Mouse (Mus musculus) limb, embryonic 14.5 days (tissue): ENCODE results near the gene Ccdc121. TPM values are rescaled to one million over a fixed set of nuclear protein-coding genes. Genes with fewer than 3 reads are reported as not detected.

Experiments used
- ATAC-seq: fragments of 200-750 bp; cut with Nextera tagmentation; 2 replicates; pipeline ENCODE4 v1.8.0; 2017; ENCODE audit warnings: low read depth, moderate number of reproducible peaks, moderate TSS enrichment; ENCODE audit not compliant: low FRiP score
- DNase-seq: peaks from one replicate; pipeline ENCODE4 v3.0.0-alpha.2; 2015; ENCODE audit warnings: low spot score
- H3K27ac ChIP-seq: fragments of 300-500 bp; sonication (generic); replicated peaks from 2 replicates; pipeline ENCODE4 v1.5.1; 2014; ENCODE audit warnings: low read depth, mild to moderate bottlenecking, low read length, moderate library complexity, mixed read lengths
- H3K27me3 ChIP-seq: fragments of 300-500 bp; sonication (generic); 2 replicates; pipeline ENCODE4 v1.6.1; 2014; ENCODE audit warnings: low read length, mixed read lengths; ENCODE audit not compliant: control insufficient read depth, insufficient read depth
- H3K36me3 ChIP-seq: fragments of 300-500 bp; sonication (generic); 2 replicates; pipeline ENCODE4 v1.6.1; 2014; ENCODE audit warnings: mild to moderate bottlenecking, low read length, moderate library complexity, mixed read lengths; ENCODE audit not compliant: control insufficient read depth, insufficient read depth
- H3K4me1 ChIP-seq: fragments of 300-500 bp; sonication (generic); 2 replicates; pipeline ENCODE4 v1.6.1; 2014; ENCODE audit warnings: antibody characterized with exemption, low read length, mixed read lengths; ENCODE audit not compliant: control insufficient read depth, insufficient read depth
- H3K4me2 ChIP-seq: fragments of 300-500 bp; sonication (generic); replicated peaks from 2 replicates; pipeline ENCODE4 v1.6.1; 2014; ENCODE audit warnings: low read depth, mild to moderate bottlenecking, low read length, moderate library complexity; ENCODE audit not compliant: severe bottlenecking
- H3K4me3 ChIP-seq: fragments of 300-500 bp; sonication (generic); replicated peaks from 2 replicates; pipeline ENCODE4 v1.5.1; 2014; ENCODE audit warnings: low read length
- H3K9ac ChIP-seq: fragments of 300-500 bp; sonication (generic); 2 replicates; pipeline ENCODE4 v1.6.1; 2014; ENCODE audit warnings: mild to moderate bottlenecking, low read depth, low read length, moderate library complexity; ENCODE audit not compliant: severe bottlenecking
- H3K9me3 ChIP-seq: fragments of 300-500 bp; sonication (generic); 2 replicates; pipeline ENCODE4 v1.6.1; 2016; ENCODE audit warnings: low read length; ENCODE audit not compliant: control insufficient read depth
- POLR2A ChIP-seq: fragments of 200-500 bp; IDR thresholded peaks from 2 replicates; pipeline ENCODE4 v1.8.0; 2012; ENCODE audit warnings: inconsistent platforms, mild to moderate bottlenecking, moderate library complexity, borderline replicate concordance; ENCODE audit not compliant: insufficient read depth, insufficient read length; ENCODE audit errors: extremely low read depth
- WGBS: fragments of 180-500 bp; shearing (Covaris S2); extraction: QIAGEN DNeasy Blood & Tissue Kit; methylation state at CpG from one replicate; pipeline ENCODE4 v1.1.7; 2014; 5-methylcytosine and 5-hydroxymethylcytosine counted together
- polyA plus RNA-seq, 2 experiments: library from polyadenylated mRNA; depleted of rRNA in 1 of 2; stranded (reverse) in 1 of 2; unstranded in 1 of 2; fragments of >200 nt; fragmentation: Nextera tagmentation in 1 of 2; extraction: Ambion mirVana in 1 of 2; gene quantifications; 2 replicates each; pipeline versions ENCODE4 v1.2.1 to v1.2.3; 2012 to 2014

Ccdc121 gene
- polyA plus RNA-seq (2012; rRNA removed) (0.11 and 0.12 TPM in 2 replicates), polyA plus RNA-seq (2014; fragmentation: Nextera tagmentation; extraction: Ambion mirVana) (0.32 and 0.43 TPM in 2 replicates)

DNA sequence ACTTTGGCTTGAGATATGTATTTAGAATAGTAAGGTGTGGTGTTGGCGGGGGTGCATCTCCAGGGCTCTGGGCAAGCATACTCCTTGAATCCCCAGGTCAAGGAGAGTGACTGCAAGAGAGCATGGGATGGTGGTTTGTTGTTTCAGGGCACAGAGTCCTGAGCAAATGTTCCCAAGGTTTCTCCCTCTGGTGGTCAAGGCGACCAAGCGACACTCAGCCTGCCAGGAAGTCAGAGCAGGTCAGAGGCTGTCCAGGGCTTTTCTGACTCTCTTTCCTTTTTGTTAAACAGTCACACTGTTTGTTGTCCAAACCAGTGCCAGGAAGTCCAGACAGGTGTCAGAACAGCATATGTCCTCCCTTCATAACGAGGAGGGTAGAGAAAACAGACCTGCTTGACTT lies at the start of gene Ccdc121:
Gene Ccdc121 (minus strand): TSS at position 145 of the 400 bp plus-strand sequence.
- H3K9ac ChIP-seq = no peak within 1 kb of the TSS

DNA sequence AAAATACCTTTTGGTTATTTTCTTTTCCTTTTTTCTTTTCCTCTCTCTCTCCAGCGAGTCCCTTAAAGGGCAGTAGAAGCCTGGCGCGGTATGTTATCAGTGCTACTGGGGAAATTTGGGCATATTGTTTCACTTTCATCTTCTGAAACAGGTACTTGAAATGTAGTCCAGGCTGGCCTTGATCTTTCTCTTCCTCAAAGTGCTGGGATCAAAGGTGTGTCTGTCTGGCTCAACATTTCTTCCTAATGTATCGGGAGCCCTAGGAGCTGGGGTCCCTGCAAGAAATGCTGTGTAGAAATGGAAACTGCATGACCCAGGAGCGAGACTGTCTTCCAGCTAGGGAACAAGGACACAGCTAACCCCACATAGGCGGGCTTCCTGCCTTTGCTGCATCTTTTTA lies 49.1 kb upstream of the Ccdc121 start:
- TF ChIP-seq POLR2A = no peak
- no peak for DNase-seq
- 0 out of 2 replicates have a peak, but pooled peaks have one; percentile 37 for ATAC-seq
- Histone ChIP-seq H3K4me3 (no peak overlapping the region), H3K9me3 (no peaks in the 10 kb centered on the region), H3K4me1 (peaks cover 11% of the 10 kb centered on the region), H3K4me2 (no peak overlapping the region), H3K27ac (no peak overlapping the region), H3K9ac (no peak overlapping the region), H3K36me3 (no peaks in the 10 kb centered on the region), H3K27me3 (no peaks in the 10 kb centered on the region)
- 56% methylated on average over 6 of the region's 6 CpGs for WGBS

More for the DNA sequence above, at the start of gene Ccdc121:
- H3K36me3 ChIP-seq = no peaks in the 10 kb centered on the region
- no peaks in the 10 kb centered on the region for H3K9me3 ChIP-seq
- DNase-seq (no peak), ATAC-seq (no peak)
- 55% methylated on average over 4 of the region's 4 CpGs for WGBS
- H3K27ac ChIP-seq = no peak within 1 kb of the TSS
- H3K4me2 ChIP-seq = no peak within 1 kb of the TSS
- TF ChIP-seq POLR2A = no peak
- no peaks in the 10 kb centered on the region for H3K27me3 ChIP-seq
- H3K4me1 ChIP-seq = 0 out of 2 replicates have a peak, but pooled peaks cover 5% of the 10 kb centered on the region
- no peak within 1 kb of the TSS for H3K4me3 ChIP-seq

DNA sequence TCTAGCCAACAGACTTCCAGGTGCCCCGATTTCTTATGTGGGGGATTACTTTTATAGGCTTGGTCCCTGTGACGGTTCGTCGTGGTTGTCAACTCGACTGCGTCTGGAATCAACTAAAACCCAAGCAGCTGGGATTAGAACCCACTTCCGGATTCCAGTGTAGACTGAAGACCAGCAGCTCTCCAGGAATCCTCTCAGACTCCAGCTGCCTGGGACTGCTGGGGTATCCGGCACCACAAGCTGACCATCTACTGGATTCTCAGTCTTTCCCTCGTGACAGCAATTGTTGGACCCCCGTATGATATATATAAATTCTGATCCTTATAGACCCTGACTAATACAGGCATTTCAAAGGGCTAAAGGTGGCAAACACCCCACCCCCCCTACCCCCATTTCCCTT lies 48.4 kb upstream of the Ccdc121 start:
- Histone ChIP-seq H3K9ac (no peak overlapping the region), H3K4me2 (no peak overlapping the region), H3K9me3 (no peaks in the 10 kb centered on the region), H3K4me3 (no peak overlapping the region), H3K4me1 (peaks cover 11% of the 10 kb centered on the region), H3K27me3 (no peaks in the 10 kb centered on the region), H3K27ac (no peak overlapping the region), H3K36me3 (no peaks in the 10 kb centered on the region)
- DNase-seq (no peak), ATAC-seq (no peak)
- 33% methylated on average over 10 of the region's 10 CpGs for WGBS
- TF ChIP-seq POLR2A = no peak

DNA sequence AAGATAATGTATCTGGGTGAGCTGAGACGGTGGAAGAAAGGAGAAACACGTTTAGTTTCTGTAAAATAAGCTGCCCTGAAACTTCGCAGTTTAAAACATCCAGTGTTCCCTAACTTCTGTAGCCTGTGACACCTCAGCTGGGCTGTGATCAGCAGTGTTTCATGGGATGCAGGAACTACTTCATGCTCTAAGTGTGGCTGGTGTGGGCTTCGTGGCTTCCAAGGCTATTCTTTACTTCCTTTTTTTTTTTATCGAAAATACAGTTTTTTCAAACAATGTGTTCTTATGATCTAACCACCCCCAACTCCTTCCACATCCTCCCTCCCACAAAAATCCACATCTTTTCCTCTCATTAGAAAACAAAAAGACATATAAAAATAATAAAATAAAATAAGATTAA lies 44.2 kb upstream of the Ccdc121 start:
- Histone ChIP-seq H3K4me1 (peaks cover 4% of the 10 kb centered on the region; the same call in 1 of the 2 replicates), H3K4me3 (no peak overlapping the region), H3K4me2 (no peak overlapping the region), H3K27me3 (no peaks in the 10 kb centered on the region), H3K36me3 (no peaks in the 10 kb centered on the region), H3K9ac (no peak overlapping the region), H3K9me3 (no peaks in the 10 kb centered on the region), H3K27ac (no peak overlapping the region)
- no peak for DNase-seq
- TF ChIP-seq POLR2A = no peak
- 74% methylated on average over 5 of the region's 5 CpGs for WGBS
- ATAC-seq = no peak

DNA sequence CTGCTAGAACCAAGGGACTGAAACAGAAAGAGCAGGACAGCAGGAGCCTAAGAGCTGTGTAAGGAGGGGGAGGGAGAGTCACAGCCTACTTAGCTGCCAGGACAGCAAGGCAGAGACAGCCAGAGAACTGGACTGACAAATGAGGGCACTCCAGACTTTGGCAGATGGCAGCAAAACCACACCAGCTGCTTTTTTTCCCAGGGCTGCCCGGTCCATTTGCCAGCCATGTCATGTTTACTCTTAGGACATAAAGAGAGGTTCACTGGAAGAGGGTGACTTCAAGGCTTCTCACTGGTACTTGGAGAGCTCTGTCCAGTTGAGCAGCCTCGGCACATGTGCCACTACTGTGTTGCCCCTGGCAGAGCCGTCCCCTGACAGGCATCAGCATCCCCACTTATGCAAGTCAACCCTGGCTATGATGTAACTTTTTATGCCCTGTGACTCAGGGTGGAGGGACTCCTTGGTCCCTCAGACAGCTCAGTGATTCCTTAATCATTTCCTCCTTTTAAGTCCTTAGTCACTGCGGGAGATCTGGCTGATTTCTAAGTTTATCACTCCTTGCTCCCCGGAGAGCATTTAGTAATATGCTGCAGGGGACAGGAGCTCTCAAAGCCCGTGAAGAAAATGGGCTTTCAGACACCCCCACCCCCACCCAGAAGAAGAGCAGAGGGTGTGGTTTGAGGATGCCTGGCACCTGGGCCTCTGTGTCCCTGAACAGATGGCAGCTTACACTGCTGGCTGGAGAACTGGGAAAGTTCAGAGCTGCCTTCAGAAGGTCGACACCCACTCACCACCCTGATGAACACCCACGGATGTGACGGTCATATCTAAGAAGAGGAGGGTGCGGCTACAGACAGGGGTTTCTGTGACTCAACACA lies 41.5 kb upstream of the Ccdc121 start:
- Histone ChIP-seq H3K4me1 (peaks cover 4% of the 10 kb centered on the region; the same call in 1 of the 2 replicates), H3K9ac (no peak overlapping the region), H3K36me3 (no peaks in the 10 kb centered on the region), H3K4me3 (no peak overlapping the region), H3K27me3 (no peaks in the 10 kb centered on the region), H3K27ac (no peak overlapping the region), H3K4me2 (no peak overlapping the region), H3K9me3 (no peaks in the 10 kb centered on the region)
- DNase-seq (no peak), ATAC-seq (no peak)
- 37% methylated on average over 10 of the region's 10 CpGs for WGBS
- TF ChIP-seq POLR2A = no peak
